Mouse (Mus musculus): Measurements from ENCODE around the gene Scn8a. TPM values are rescaled to one million over a fixed set of nuclear protein-coding genes. Genes with fewer than 3 reads are reported as not detected.

Scn8a gene
- total RNA-seq, 2 experiments from 2014 or later: 164 to 171 TPM

Other genes with a start within 250 kb of the Scn8a start
- gene Smagp, start 232.9 kb upstream of the Scn8a start, total RNA-seq (2021): 1 to 10 TPM; 2.4 to 2.6 TPM
- gene Bin2, start 200.3 kb upstream of the Scn8a start, total RNA-seq (2021): 1 to 10 TPM; 5.1 to 5.6 TPM
- gene Cela1, start 181.9 kb upstream of the Scn8a start, total RNA-seq (2021): 1 to 10 TPM; 1.6 to 2.2 TPM
- under 1 TPM; 0.47 to 0.69 TPM for gene Galnt6, start 140.5 kb upstream of the Scn8a start, total RNA-seq (2021)
- gene Slc4a8, start 108.1 kb upstream of the Scn8a start, total RNA-seq (2021): 10 to 100 TPM; 84.1 to 84.7 TPM
- gene Gm47841, start 177.5 kb downstream of the Scn8a start, total RNA-seq (2021): under 1 TPM in 1 of 2 experiments, not detected in 1; 0.32 TPM
- 1 to 10 TPM; 1.0 to 1.1 TPM for gene Fignl2, start 208.7 kb downstream of the Scn8a start, total RNA-seq (2021)
- gene Ankrd33, start 245.9 kb downstream of the Scn8a start, total RNA-seq (2021): not detected

Measured in left cerebral cortex, postnatal 10 days (tissue).